Mouse (Mus musculus): ENCODE measurements around the gene Hexdc. TPM values are rescaled to one million over a fixed set of nuclear protein-coding genes. Genes with fewer than 3 reads are reported as not detected.
A peak's percentile ranks its signal among the peaks of the same experiment; 100 is the strongest.

Hexdc gene
- polyA plus RNA-seq, 1 experiment from 2014 or later = 13.7 TPM

- no peak for ATAC-seq (replicated peaks; ENCODE audit: low FRiP score)
- H3K4me1 ChIP-seq = peaks cover 29% of the 10 kb centered on the region
- no peaks in the 10 kb centered on the region for H3K9me3 ChIP-seq (replicated peaks)
- H3K4me3 ChIP-seq (replicated peaks) = no peak overlapping the region
- no peak overlapping the region for H3K9ac ChIP-seq
- H3K27ac ChIP-seq = no peak overlapping the region
- H3K4me2 ChIP-seq = no peak overlapping the region
- no peaks in the 10 kb centered on the region for H3K27me3 ChIP-seq
- H3K36me3 ChIP-seq = peaks cover 9% of the 10 kb centered on the region
- 63% methylated on average over 4 of the region's 4 CpGs for WGBS
Measured at GRCm38 (mm10) chr11:121231628-121232291, 27.5 kb downstream of the Hexdc start.

- Histone ChIP-seq H3K4me3 (replicated peaks) (no peak overlapping the region), H3K4me1 (peaks cover 23% of the 10 kb centered on the region), H3K27ac (no peak overlapping the region), H3K4me2 (no peak overlapping the region), H3K36me3 (no peaks in the 10 kb centered on the region), H3K9me3 (replicated peaks) (no peaks in the 10 kb centered on the region), H3K27me3 (no peaks in the 10 kb centered on the region), H3K9ac (no peak overlapping the region)
- WGBS = 37% methylated on average over 4 of the region's 4 CpGs
- ATAC-seq (replicated peaks; ENCODE audit: low FRiP score) = no peak
Measured at GRCm38 (mm10) chr11:121232706-121233105, 28.5 kb downstream of the Hexdc start.

GRCm38 (mm10) chr11:121235475-121236238 lies 31.4 kb downstream of the Hexdc start:
- peak overlapping the region; percentile 83 for H3K4me3 ChIP-seq (replicated peaks)
- H3K4me2 ChIP-seq = peak overlapping the region; percentile 59
- peak overlapping the region; percentile 100 for H3K27ac ChIP-seq
- peaks cover 23% of the 10 kb centered on the region for H3K4me1 ChIP-seq
- H3K27me3 ChIP-seq = no peaks in the 10 kb centered on the region
- 29% methylated on average over 9 of the region's 9 CpGs for WGBS
- H3K9me3 ChIP-seq (replicated peaks) = no peaks in the 10 kb centered on the region
- H3K36me3 ChIP-seq = peaks cover 21% of the 10 kb centered on the region
- H3K9ac ChIP-seq = no peak overlapping the region
- no peak for ATAC-seq (replicated peaks; ENCODE audit: low FRiP score)

- Histone ChIP-seq H3K27me3 (no peaks in the 10 kb centered on the region), H3K27ac (peak within 1 kb of the TSS; percentile 100), H3K4me2 (peak within 1 kb of the TSS; percentile 59), H3K4me1 (peaks cover 25% of the 10 kb centered on the region), H3K36me3 (peaks cover 31% of the 10 kb centered on the region), H3K4me3 (replicated peaks) (peak within 1 kb of the TSS; percentile 83), H3K9me3 (replicated peaks) (no peaks in the 10 kb centered on the region), H3K9ac (peak within 1 kb of the TSS; percentile 77)
- peak; percentile 99 for ATAC-seq (replicated peaks; ENCODE audit: low FRiP score)
- under 1% methylated on average over 50 of the region's 50 CpGs for WGBS
Measured at GRCm38 (mm10) chr11:121236564-121237344, 32.5 kb downstream of the Hexdc start, which contains the start of gene Narf. Gene Narf (plus strand): TSS chr11:121237253.

GRCm38 (mm10) chr11:121237345-121238128 lies 33.3 kb downstream of the Hexdc start:
- peak overlapping the region; percentile 83 for H3K4me3 ChIP-seq (replicated peaks)
- WGBS = 3% methylated on average over 28 of the region's 28 CpGs
- no peaks in the 10 kb centered on the region for H3K9me3 ChIP-seq (replicated peaks)
- peaks cover 25% of the 10 kb centered on the region for H3K4me1 ChIP-seq
- H3K9ac ChIP-seq = peak overlapping the region; percentile 77
- peak overlapping the region; percentile 100 for H3K27ac ChIP-seq
- ATAC-seq (replicated peaks; ENCODE audit: low FRiP score) = no peak
- no peaks in the 10 kb centered on the region for H3K27me3 ChIP-seq
- H3K4me2 ChIP-seq = peak overlapping the region; percentile 58
- H3K36me3 ChIP-seq = peaks cover 39% of the 10 kb centered on the region

- ATAC-seq (replicated peaks; ENCODE audit: low FRiP score) = no peak
- Histone ChIP-seq H3K4me2 (no peak overlapping the region), H3K9me3 (replicated peaks) (no peaks in the 10 kb centered on the region), H3K27ac (no peak overlapping the region), H3K4me1 (peaks cover 25% of the 10 kb centered on the region), H3K9ac (no peak overlapping the region), H3K4me3 (replicated peaks) (no peak overlapping the region), H3K36me3 (peaks cover 59% of the 10 kb centered on the region), H3K27me3 (no peaks in the 10 kb centered on the region)
- WGBS = 92% methylated on average over 2 of the region's 2 CpGs
Measured at GRCm38 (mm10) chr11:121239669-121240068, 35.4 kb downstream of the Hexdc start.

GRCm38 (mm10) chr11:121250196-121250595 lies 46.0 kb downstream of the Hexdc start:
- Histone ChIP-seq H3K4me3 (replicated peaks) (no peak overlapping the region), H3K9me3 (replicated peaks) (no peaks in the 10 kb centered on the region), H3K9ac (no peak overlapping the region), H3K4me1 (no peaks in the 10 kb centered on the region), H3K36me3 (peaks cover 99% of the 10 kb centered on the region), H3K27ac (no peak overlapping the region), H3K27me3 (no peaks in the 10 kb centered on the region), H3K4me2 (no peak overlapping the region)
- 88% methylated on average over 8 of the region's 8 CpGs for WGBS
- ATAC-seq (replicated peaks; ENCODE audit: low FRiP score) = no peak

GRCm38 (mm10) chr11:121259160-121260100 lies 55.2 kb downstream of the Hexdc start, which contains the start of gene Foxk2:
Gene Foxk2 (plus strand): TSS chr11:121259990.
- Histone ChIP-seq H3K4me3 (replicated peaks) (peak within 1 kb of the TSS; percentile 100), H3K36me3 (peaks cover 49% of the 10 kb centered on the region), H3K27me3 (no peaks in the 10 kb centered on the region), H3K4me1 (peaks cover 28% of the 10 kb centered on the region), H3K4me2 (peak within 1 kb of the TSS; percentile 79), H3K27ac (peak within 1 kb of the TSS; percentile 89), H3K9ac (peak within 1 kb of the TSS; percentile 98), H3K9me3 (replicated peaks) (no peaks in the 10 kb centered on the region)
- WGBS = under 1% methylated on average over 73 of the region's 91 CpGs
- ATAC-seq (replicated peaks; ENCODE audit: low FRiP score) = peak; percentile 99

GRCm38 (mm10) chr11:121260211-121260906 lies 56.1 kb downstream of the Hexdc start:
- Histone ChIP-seq H3K9ac (peak overlapping the region; percentile 98), H3K27ac (peak overlapping the region; percentile 77), H3K36me3 (peaks cover 47% of the 10 kb centered on the region), H3K4me3 (replicated peaks) (peak overlapping the region; percentile 100), H3K4me2 (peak overlapping the region; percentile 79), H3K4me1 (peaks cover 28% of the 10 kb centered on the region), H3K9me3 (replicated peaks) (no peaks in the 10 kb centered on the region), H3K27me3 (no peaks in the 10 kb centered on the region)
- peak; percentile 41; the same call in 1 of the 2 replicates for ATAC-seq (replicated peaks; ENCODE audit: low FRiP score)
- WGBS = under 1% methylated on average over 59 of the region's 60 CpGs

- WGBS = 37% methylated on average over 2 of the region's 2 CpGs
- Histone ChIP-seq H3K9ac (peak overlapping the region; percentile 98), H3K4me3 (replicated peaks) (peak overlapping the region; percentile 100), H3K9me3 (replicated peaks) (no peaks in the 10 kb centered on the region), H3K36me3 (peaks cover 43% of the 10 kb centered on the region), H3K4me2 (peak overlapping the region; percentile 79), H3K4me1 (peaks cover 28% of the 10 kb centered on the region), H3K27me3 (no peaks in the 10 kb centered on the region), H3K27ac (peak overlapping the region; percentile 77; the same call in 1 of the 2 replicates)
- ATAC-seq (replicated peaks; ENCODE audit: low FRiP score) = no peak
Measured at GRCm38 (mm10) chr11:121261074-121261473, 56.8 kb downstream of the Hexdc start.

Data from kidney, embryonic 15.5 days (tissue).